Mouse (Mus musculus) testis, adult 2 months (tissue): ENCODE data around the gene Mon2. TPM values are rescaled to one million over a fixed set of nuclear protein-coding genes. Genes with fewer than 3 reads are reported as not detected.

ENCODE experiments used
- H3K27ac ChIP-seq: fragments of 200-500 bp; 2 replicates; pipeline ENCODE4 v1.5.1; 2012; ENCODE audit warnings: low read depth, low read length; ENCODE audit not compliant: control insufficient read depth, insufficient read depth
- H3K27me3 ChIP-seq: fragments of 200-500 bp; 2 replicates; pipeline ENCODE4 v1.6.1; 2012; ENCODE audit warnings: mild to moderate bottlenecking, low read length, moderate library complexity; ENCODE audit not compliant: control insufficient read depth, insufficient read depth
- H3K36me3 ChIP-seq: fragments of 200-500 bp; 2 replicates; pipeline ENCODE4 v1.6.1; 2012; ENCODE audit warnings: mild to moderate bottlenecking, low read length; ENCODE audit not compliant: control insufficient read depth, insufficient read depth
- H3K4me1 ChIP-seq: fragments of 200-500 bp; 2 replicates; pipeline ENCODE4 v1.6.1; 2012; ENCODE audit warnings: low read length; ENCODE audit not compliant: control insufficient read depth, insufficient read depth
- H3K4me3 ChIP-seq: fragments of 200-500 bp; 2 replicates; pipeline ENCODE4 v1.5.1; 2012; ENCODE audit warnings: low read depth, mild to moderate bottlenecking, low read length, moderate library complexity, mixed read lengths; ENCODE audit not compliant: control insufficient read depth
- CTCF ChIP-seq: fragments of 200-500 bp; IDR thresholded peaks from 2 replicates; pipeline ENCODE4 v1.5.1; 2012; ENCODE audit warnings: low read depth, mild to moderate bottlenecking, inconsistent platforms, low read length, moderate library complexity; ENCODE audit not compliant: control insufficient read depth, insufficient read depth, insufficient replicate concordance
- POLR2A ChIP-seq: fragments of 200-500 bp; IDR thresholded peaks from 2 replicates; pipeline ENCODE4 v1.6.1; 2012; ENCODE audit warnings: low read depth, mild to moderate bottlenecking, inconsistent platforms, low read length, moderate library complexity; ENCODE audit not compliant: control insufficient read depth
- polyA plus RNA-seq: library from polyadenylated mRNA; depleted of rRNA; stranded (reverse); fragments of >200 nt; gene quantifications from 2 replicates; pipeline ENCODE4 v1.2.3, GENCODE M21; 2012

Gene Mon2
- polyA plus RNA-seq, 1 experiment: 17.0 TPM

DNA sequence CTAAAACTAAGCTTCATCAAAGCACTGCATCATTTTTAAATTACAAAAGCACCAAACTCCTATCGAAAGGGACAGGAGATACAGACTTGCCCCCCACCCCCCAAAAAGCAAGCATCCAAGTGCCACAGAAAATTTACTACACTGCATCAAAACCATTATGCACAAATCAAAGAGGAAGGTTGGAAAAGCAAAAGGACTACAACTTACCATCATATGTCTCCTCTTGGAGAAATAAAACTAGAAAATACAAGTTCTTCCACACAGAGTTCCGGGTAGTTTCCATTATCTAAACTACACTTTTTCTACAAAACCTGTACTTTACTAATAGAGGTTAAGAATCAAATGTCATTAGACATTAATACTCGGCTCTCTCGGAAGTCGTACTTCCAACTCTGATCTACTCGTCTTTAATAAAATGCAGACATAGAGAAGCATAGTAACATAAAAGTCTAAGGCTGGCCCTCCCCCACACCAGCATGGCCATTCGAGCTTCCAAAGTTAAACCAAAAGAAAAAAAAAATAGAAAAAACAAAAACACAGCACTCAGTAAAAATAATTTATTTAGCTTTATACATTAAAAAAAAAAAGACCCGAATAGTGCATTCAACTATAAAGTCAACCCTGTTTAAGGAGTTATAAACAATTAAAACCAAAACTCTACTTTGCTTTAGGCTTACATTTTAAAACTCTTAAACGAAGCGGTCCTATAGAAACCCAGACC lies 91.6 kb downstream of the Mon2 start:
- H3K27me3 ChIP-seq: no peaks in the 10 kb centered on the region
- no peaks in the 10 kb centered on the region for H3K36me3 ChIP-seq
- TF ChIP-seq CTCF (no peak), POLR2A (no peak)
- H3K4me1 ChIP-seq: peaks cover 6% of the 10 kb centered on the region; the same call in 1 of the 2 replicates
- H3K27ac ChIP-seq: peak overlapping the region; percentile 100
- H3K4me3 ChIP-seq: peak overlapping the region; percentile 100

DNA sequence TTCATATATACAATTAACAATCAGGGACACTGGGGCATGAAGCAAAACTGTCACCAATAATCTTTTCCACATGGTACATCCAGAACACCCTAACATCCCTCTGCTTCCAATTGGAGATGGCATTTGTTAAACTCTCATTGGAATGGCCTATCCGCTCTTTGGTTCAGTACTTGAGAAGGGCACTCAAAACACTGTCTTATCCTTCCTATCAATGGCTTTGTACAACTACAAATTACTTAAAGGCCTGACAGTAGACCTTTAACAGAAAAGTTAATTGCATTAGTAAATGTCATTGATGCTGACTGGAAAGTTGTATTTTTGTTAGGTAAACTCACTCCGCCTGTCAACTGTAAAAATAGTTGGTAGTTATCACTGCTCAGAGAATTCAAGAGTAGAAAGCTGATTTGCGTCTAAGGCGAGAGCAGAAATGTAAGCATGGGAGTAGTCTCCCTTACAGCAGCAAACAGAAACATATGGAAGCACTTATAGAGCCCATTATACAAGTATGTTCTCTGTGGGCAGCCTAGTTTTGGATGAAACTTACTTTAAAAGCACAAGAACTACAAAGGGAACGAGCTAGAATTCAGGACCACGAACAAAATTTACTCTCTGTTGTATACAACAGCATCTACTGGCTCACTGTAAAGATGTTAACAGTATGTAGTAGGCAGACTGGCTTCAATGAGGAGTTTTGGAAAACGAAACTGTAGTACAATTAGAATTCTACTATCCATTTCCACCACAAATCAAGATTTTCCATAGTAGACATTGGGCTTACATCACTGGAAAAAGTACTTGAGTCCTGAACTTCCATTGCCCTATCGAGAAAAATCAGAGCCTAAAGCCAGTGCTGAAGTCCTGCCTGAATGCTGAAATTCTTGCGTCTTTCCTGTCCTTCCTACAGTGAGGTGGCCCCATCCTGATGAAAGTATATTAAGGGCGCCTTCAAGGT lies 92.5 kb downstream of the Mon2 start:
- H3K36me3 ChIP-seq: no peaks in the 10 kb centered on the region
- peak overlapping the region; percentile 58; the same call in 1 of the 2 replicates for H3K4me3 ChIP-seq
- peaks cover 6% of the 10 kb centered on the region; the same call in 1 of the 2 replicates for H3K4me1 ChIP-seq
- H3K27ac ChIP-seq: no peak overlapping the region
- no peaks in the 10 kb centered on the region for H3K27me3 ChIP-seq
- no peak for TF ChIP-seq POLR2A
- TF ChIP-seq CTCF: no peak

GRCm38 (mm10) chr10:122982909-122983578 lies 93.3 kb downstream of the Mon2 start:
- Histone ChIP-seq H3K4me3 (no peak overlapping the region), H3K4me1 (peaks cover 6% of the 10 kb centered on the region; the same call in 1 of the 2 replicates), H3K36me3 (no peaks in the 10 kb centered on the region), H3K27me3 (no peaks in the 10 kb centered on the region), H3K27ac (no peak overlapping the region)
- no peak for TF ChIP-seq CTCF
- TF ChIP-seq POLR2A: no peak

DNA sequence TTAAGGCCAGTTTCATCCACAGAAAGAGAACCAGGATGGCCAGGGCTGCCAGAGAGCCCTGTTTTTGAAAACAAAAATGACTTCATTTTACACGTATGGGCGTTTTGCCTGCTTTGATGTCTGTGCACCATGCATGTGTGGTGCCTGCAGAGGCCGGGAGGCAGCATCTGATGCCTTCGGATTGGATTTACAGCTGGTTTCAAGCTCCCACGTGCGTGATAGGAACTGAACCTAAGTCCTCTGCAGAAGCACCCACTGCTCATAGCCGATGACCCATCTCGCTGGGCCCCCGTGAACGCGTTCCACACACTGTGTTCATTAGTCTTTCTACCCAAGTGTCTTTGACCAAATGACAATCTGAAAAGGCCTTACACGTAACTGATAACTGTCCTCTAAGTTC lies 96.2 kb downstream of the Mon2 start:
- no peaks in the 10 kb centered on the region for H3K36me3 ChIP-seq

GRCm38 (mm10) chr10:122979356-122979755 lies 96.9 kb downstream of the Mon2 start:
- Histone ChIP-seq H3K36me3 (no peaks in the 10 kb centered on the region), H3K4me1 (peaks cover 3% of the 10 kb centered on the region; the same call in 1 of the 2 replicates), H3K27ac (no peak overlapping the region), H3K4me3 (no peak overlapping the region), H3K27me3 (no peaks in the 10 kb centered on the region)
- TF ChIP-seq CTCF: no peak
- TF ChIP-seq POLR2A: no peak

More for the DNA sequence above, 96.2 kb downstream of the Mon2 start:
- TF ChIP-seq CTCF (no peak), POLR2A (no peak)
- Histone ChIP-seq H3K4me3 (no peak overlapping the region), H3K4me1 (peaks cover 4% of the 10 kb centered on the region; the same call in 1 of the 2 replicates), H3K27me3 (no peaks in the 10 kb centered on the region), H3K27ac (no peak overlapping the region)

DNA sequence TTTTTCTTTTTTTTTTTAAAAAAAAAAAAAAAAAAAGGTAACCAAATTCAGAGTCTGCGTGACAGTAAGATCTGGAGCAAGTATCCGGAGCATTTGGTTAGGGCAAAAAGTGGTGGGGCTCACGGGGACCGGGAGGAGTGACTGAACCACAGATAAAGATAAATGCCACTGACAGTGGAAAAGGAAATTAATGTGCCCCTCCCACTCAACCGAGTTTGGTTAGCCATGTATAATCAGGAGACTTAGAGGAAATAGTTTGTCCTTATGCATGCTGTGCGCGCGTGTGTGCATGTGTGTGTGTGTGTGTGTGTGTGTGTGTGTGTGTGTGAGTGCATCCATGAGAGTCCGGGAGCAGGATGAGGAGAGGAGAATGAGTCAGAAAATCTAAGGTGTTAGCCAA lies 100.3 kb downstream of the Mon2 start:
- Histone ChIP-seq H3K27me3 (no peaks in the 10 kb centered on the region), H3K4me3 (no peak overlapping the region), H3K27ac (no peak overlapping the region), H3K4me1 (no peaks in the 10 kb centered on the region), H3K36me3 (no peaks in the 10 kb centered on the region)
- TF ChIP-seq POLR2A: no peak
- no peak for TF ChIP-seq CTCF
